Mouse (Mus musculus) liver, embryonic 13.5 days (tissue): ENCODE measurements around the gene Grin2b. TPM values are rescaled to one million over a fixed set of nuclear protein-coding genes. Genes with fewer than 3 reads are reported as not detected.
"Not testable (repeated sequence)": the region's sequence is repeated elsewhere in the genome, so short reads cannot be mapped to it uniquely, and the experiment has no call there.

Experiments
- ATAC-seq: fragments of 200-750 bp; cut with Nextera tagmentation; 2 replicates; pipeline ENCODE4 v1.8.0; 2017; ENCODE audit warnings: low read depth, mild to moderate bottlenecking, moderate number of reproducible peaks, moderate library complexity
- DNase-seq: peaks from one replicate; pipeline ENCODE4 v3.0.0; 2022
- H3K27ac ChIP-seq: fragments of 300-500 bp; sonication (generic); 2 replicates; pipeline ENCODE4 v1.5.1; 2015; ENCODE audit warnings: moderate library complexity, mild to moderate bottlenecking, inconsistent platforms
- H3K27me3 ChIP-seq: fragments of 300-500 bp; sonication (generic); 2 replicates; pipeline ENCODE4 v1.6.1; 2015; ENCODE audit warnings: mild to moderate bottlenecking, inconsistent platforms
- H3K36me3 ChIP-seq: fragments of 300-500 bp; sonication (generic); 2 replicates; pipeline ENCODE4 v1.6.1; 2015; ENCODE audit warnings: mild to moderate bottlenecking, inconsistent platforms
- H3K4me1 ChIP-seq: fragments of 300-500 bp; sonication (generic); replicated peaks from 2 replicates; pipeline ENCODE4 v1.6.1; 2015; ENCODE audit warnings: inconsistent platforms
- H3K4me2 ChIP-seq: fragments of 300-500 bp; sonication (generic); 2 replicates; pipeline ENCODE4 v1.6.1; 2015; ENCODE audit warnings: inconsistent platforms, mild to moderate bottlenecking, moderate library complexity
- H3K4me3 ChIP-seq: fragments of 300-500 bp; sonication (generic); replicated peaks from 2 replicates; pipeline ENCODE4 v1.5.1; 2015; ENCODE audit warnings: mild to moderate bottlenecking, inconsistent platforms
- H3K9ac ChIP-seq: fragments of 300-500 bp; sonication (generic); 2 replicates; pipeline ENCODE4 v1.6.1; 2015; ENCODE audit warnings: mild to moderate bottlenecking, inconsistent platforms
- H3K9me3 ChIP-seq: fragments of 300-500 bp; sonication (generic); replicated peaks from 2 replicates; pipeline ENCODE4 v1.6.1; 2016; ENCODE audit warnings: inconsistent platforms
- WGBS: fragments of 180-500 bp; shearing (Covaris S2); methylation state at CpG from one replicate; pipeline ENCODE4 v1.1.7; 2015; ENCODE audit not compliant: insufficient replicate concordance; 5-methylcytosine and 5-hydroxymethylcytosine counted together
- microRNA-seq: library from miRNA; unstranded; fragments of <30 nt; microRNA quantifications from one replicate; pipeline ENCODE4, GENCODE M21; 2016
- polyA plus RNA-seq: library from polyadenylated mRNA; unstranded; fragments of >200 nt; fragmentation: Nextera tagmentation; extraction: Ambion mirVana; gene quantifications from 2 replicates; pipeline ENCODE4 v1.2.1, GENCODE M21; 2015

Gene Grin2b
- polyA plus RNA-seq, 1 experiment from 2014 or later: 0.21 TPM

DNA sequence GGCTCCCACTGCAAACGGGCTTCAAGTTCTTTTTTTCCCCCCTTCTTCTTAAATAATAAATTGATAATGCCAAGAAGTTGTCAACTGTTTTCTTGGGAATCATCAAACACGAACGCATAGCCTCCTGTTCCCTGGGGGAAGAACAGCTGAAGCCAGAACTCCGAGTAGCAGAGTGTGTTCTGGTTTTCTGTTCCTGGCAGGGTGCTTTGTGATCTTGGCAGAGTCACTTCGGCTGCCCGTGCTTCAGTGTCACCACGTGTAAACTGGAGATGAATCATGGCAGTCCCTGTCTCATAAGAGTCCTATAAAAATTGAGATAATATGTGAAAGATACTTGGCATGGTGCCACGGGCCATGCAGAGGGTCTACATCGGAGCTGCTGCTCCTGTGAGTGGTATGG, 485.4 kb downstream of the Grin2b start:
- peaks cover 5% of the 10 kb centered on the region for H3K9me3 ChIP-seq
- no peak overlapping the region for H3K4me3 ChIP-seq
- H3K4me2 ChIP-seq: no peak overlapping the region
- no peak overlapping the region for H3K27ac ChIP-seq
- no peaks in the 10 kb centered on the region for H3K4me1 ChIP-seq
- WGBS: 65% methylated on average over 9 of the region's 9 CpGs
- DNase-seq: no peak
- no peak for ATAC-seq
- H3K27me3 ChIP-seq: no peaks in the 10 kb centered on the region
- H3K9ac ChIP-seq: no peak overlapping the region
- no peaks in the 10 kb centered on the region for H3K36me3 ChIP-seq

DNA sequence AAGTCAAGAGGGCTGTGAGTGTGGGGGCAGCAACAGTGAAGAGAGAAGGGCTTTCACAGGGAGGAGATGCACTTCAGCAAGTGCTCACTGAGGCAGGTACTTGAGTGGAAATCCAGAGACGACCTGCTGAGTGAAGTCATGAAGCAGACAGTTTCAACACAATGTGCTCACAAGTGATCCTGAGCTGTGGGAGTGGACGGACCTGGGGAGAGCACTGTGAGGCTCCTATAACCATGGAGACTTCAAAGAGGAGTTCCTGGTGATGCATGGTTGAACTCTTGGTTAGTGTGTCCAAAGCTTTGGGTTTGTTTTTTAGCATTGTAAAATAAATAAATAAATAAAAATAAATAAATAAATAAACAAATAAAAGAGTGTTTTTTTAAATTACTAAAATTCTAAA, 489.1 kb downstream of the Grin2b start:
- ATAC-seq (no peak), DNase-seq (no peak)
- no peaks in the 10 kb centered on the region; the same call in 1 of the 2 replicates for H3K9me3 ChIP-seq
- no peaks in the 10 kb centered on the region for H3K4me1 ChIP-seq
- H3K27me3 ChIP-seq: no peaks in the 10 kb centered on the region
- no peak overlapping the region for H3K4me2 ChIP-seq
- H3K36me3 ChIP-seq: no peaks in the 10 kb centered on the region
- H3K4me3 ChIP-seq: no peak overlapping the region
- 44% methylated on average over 2 of the region's 2 CpGs for WGBS
- H3K27ac ChIP-seq: no peak overlapping the region
- no peak overlapping the region for H3K9ac ChIP-seq

DNA sequence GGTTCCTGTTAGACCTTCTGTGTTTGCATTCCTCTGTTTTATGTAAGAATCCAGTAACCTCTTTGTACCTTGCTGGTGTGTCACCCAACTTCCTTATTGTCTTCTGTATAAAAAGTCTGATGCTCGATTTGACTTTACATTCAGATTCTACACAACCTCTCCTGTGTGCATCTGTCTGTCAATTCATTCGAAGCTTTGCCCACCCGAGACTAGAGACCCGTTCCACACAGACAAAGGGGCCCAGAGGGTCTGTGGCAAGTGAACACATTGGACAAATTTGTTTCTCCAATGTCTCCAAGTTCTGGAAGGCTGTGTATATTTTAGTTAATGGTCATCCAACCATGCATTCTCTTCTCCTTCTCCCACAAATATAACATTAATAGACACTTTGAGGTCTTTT, 491.9 kb downstream of the Grin2b start:
- H3K4me3 ChIP-seq, H3K4me2 ChIP-seq, H3K9me3 ChIP-seq, H3K27ac ChIP-seq, ATAC-seq, DNase-seq, H3K36me3 ChIP-seq, H3K27me3 ChIP-seq, H3K9ac ChIP-seq, H3K4me1 ChIP-seq: not testable (repeated sequence)
- WGBS: 57% methylated on average over 4 of the region's 4 CpGs

DNA sequence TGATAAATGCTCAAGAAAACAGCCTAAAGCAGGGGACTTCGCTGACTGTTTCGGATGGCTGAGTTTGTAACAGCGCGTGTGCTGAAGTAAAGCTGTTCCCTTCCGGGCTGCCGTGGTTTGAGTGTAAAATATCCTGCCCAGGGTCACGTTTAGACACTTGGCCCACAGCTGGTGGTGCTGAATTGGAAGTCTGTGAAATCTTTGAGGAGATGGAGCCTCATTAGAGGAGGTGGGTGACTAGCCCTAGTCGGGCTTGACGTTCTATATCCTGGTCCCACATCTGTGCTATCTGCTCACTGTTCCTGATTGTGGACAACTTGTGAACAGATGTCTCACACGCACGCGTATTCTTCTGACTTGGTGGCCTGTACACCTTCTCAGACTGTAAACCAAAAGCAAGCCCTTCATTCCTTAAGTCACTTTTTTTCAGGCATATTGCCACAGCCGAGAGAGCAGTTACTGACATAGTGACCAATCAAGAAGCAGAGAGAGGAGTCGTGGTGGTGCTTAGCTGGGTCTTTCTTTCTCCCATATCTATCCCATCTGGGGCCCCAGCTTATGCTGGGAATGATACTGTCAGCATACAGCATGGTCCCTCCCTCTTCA, 493.1 kb downstream of the Grin2b start:
- 76% methylated on average over 14 of the region's 14 CpGs for WGBS
- Histone ChIP-seq H3K36me3 (no peaks in the 10 kb centered on the region), H3K4me2 (no peak overlapping the region), H3K9me3 (peaks cover 4% of the 10 kb centered on the region; the same call in 1 of the 2 replicates), H3K4me1 (no peaks in the 10 kb centered on the region), H3K9ac (no peak overlapping the region), H3K27me3 (no peaks in the 10 kb centered on the region), H3K4me3 (no peak overlapping the region), H3K27ac (no peak overlapping the region)
- DNase-seq (no peak), ATAC-seq (no peak)

DNA sequence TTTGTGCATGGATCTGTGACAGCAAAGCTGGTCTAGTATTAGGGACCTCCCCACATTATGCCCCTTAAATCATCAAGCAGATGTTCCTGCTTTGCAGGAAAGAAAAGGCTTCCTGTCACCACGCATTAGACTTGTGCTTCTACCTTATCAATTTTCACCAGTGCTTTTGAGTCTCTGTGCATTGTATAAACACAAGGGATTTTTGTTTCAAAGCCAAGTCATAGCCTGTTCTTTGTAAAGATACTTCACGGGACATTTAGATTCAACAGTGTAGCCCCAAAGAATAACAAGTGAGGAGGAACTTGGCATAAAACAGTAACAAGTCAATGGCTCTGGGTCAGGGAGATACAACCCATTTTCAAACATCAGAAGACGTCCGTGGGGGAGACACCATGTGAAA, 498.9 kb downstream of the Grin2b start:
- ATAC-seq (no peak), DNase-seq (no peak)
- 47% methylated on average over 4 of the region's 4 CpGs for WGBS

DNA sequence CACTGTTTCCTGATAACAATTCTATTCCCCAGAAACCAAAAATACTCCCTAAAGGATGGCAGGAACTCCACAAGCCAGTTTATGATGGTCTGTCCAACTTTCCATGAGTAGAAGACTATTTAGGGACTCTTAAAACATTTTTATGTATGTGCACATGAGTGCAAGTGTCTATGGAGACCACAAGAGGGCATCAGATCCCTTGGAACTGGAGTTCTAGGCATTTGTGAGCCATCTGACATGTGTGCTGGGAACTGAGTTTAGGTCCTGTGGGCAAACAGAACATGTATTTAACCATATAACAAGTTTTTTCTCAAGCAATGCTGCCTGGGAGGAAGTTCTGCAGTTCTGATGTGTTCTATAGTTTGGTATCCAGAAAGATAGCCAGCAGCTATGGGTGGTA, 501.3 kb downstream of the Grin2b start:
- H3K36me3 ChIP-seq: no peaks in the 10 kb centered on the region
- no peak overlapping the region for H3K4me2 ChIP-seq
- no peak overlapping the region for H3K9ac ChIP-seq
- H3K9me3 ChIP-seq: peaks cover 4% of the 10 kb centered on the region; the same call in 1 of the 2 replicates
- DNase-seq: no peak
- no peaks in the 10 kb centered on the region for H3K4me1 ChIP-seq
- no peak overlapping the region for H3K4me3 ChIP-seq
- no peaks in the 10 kb centered on the region for H3K27me3 ChIP-seq
- ATAC-seq: no peak
- H3K27ac ChIP-seq: no peak overlapping the region

More for the DNA sequence above, 498.9 kb downstream of the Grin2b start:
- Histone ChIP-seq H3K9ac (no peak overlapping the region), H3K4me2 (no peak overlapping the region), H3K36me3 (no peaks in the 10 kb centered on the region), H3K27me3 (no peaks in the 10 kb centered on the region), H3K27ac (no peak overlapping the region), H3K4me3 (no peak overlapping the region), H3K9me3 (peaks cover 4% of the 10 kb centered on the region; the same call in 1 of the 2 replicates), H3K4me1 (no peaks in the 10 kb centered on the region)

Small RNA genes within 50 kb of the gene (microRNA-seq; reads per million reads assigned to microRNA genes)
- gene Gm22892: not detected

Other genes starting within 250 kb of the Grin2b start
- not detected in 2 replicates for gene Gm8994, start 154.0 kb upstream of the Grin2b start, polyA plus RNA-seq
- 0.22 TPM in 1 of 2 replicates, not detected in the other for gene E330021D16Rik, start 242.1 kb upstream of the Grin2b start, polyA plus RNA-seq